Mouse (Mus musculus) kidney, postnatal 0 days (tissue): ENCODE results near the gene Paqr7. TPM values are rescaled to one million over a fixed set of nuclear protein-coding genes. Genes with fewer than 3 reads are reported as not detected.

Experiments
- ATAC-seq: fragments of 200-750 bp; cut with Nextera tagmentation; replicated peaks from 2 replicates; pipeline ENCODE4 v1.8.0; 2017; ENCODE audit warnings: low read depth, moderate number of reproducible peaks, moderate TSS enrichment, moderate library complexity; ENCODE audit not compliant: low FRiP score
- DNase-seq: peaks from one replicate; pipeline ENCODE4 v3.0.0-alpha.2; 2016; ENCODE audit warnings: low spot score
- H3K27ac ChIP-seq: fragments of 300-500 bp; sonication (generic); 2 replicates; pipeline ENCODE4 v1.5.1; 2014; ENCODE audit warnings: mild to moderate bottlenecking
- H3K27me3 ChIP-seq: fragments of 300-500 bp; sonication (generic); 2 replicates; pipeline ENCODE4 v1.6.1; 2014; ENCODE audit warnings: low read length, mixed read lengths; ENCODE audit not compliant: insufficient read depth
- H3K36me3 ChIP-seq: fragments of 300-500 bp; sonication (generic); 2 replicates; pipeline ENCODE4 v1.6.1; 2014; ENCODE audit warnings: low read length, mixed read lengths; ENCODE audit not compliant: insufficient read depth
- H3K4me1 ChIP-seq: fragments of 300-500 bp; sonication (generic); replicated peaks from 2 replicates; pipeline ENCODE4 v1.6.1; 2014; ENCODE audit warnings: antibody characterized with exemption, low read length, mixed read lengths; ENCODE audit not compliant: insufficient read depth
- H3K4me2 ChIP-seq: fragments of 300-500 bp; sonication (generic); 2 replicates; pipeline ENCODE4 v1.6.1; 2014; ENCODE audit warnings: mild to moderate bottlenecking, low read length, moderate library complexity, mixed read lengths
- H3K4me3 ChIP-seq: fragments of 300-500 bp; sonication (generic); replicated peaks from 2 replicates; pipeline ENCODE4 v1.5.1; 2014; ENCODE audit warnings: low read depth, low read length
- H3K9ac ChIP-seq: fragments of 300-500 bp; sonication (generic); 2 replicates; pipeline ENCODE4 v1.6.1; 2014; ENCODE audit warnings: low read depth, low read length
- H3K9me3 ChIP-seq: fragments of 300-500 bp; sonication (generic); replicated peaks from 2 replicates; pipeline ENCODE4 v1.6.1; 2016; ENCODE audit warnings: low read length, inconsistent platforms, mixed read lengths
- CTCF ChIP-seq: IDR thresholded peaks from 2 replicates; pipeline ENCODE4 v1.5.1; 2016; ENCODE audit warnings: antibody characterized with exemption, low read depth, mild to moderate bottlenecking, moderate library complexity
- WGBS: fragments of 180-500 bp; shearing (Covaris S2); extraction: QIAGEN DNeasy Blood & Tissue Kit; methylation state at CpG from one replicate; pipeline ENCODE4 v1.1.7; 2014; 5-methylcytosine and 5-hydroxymethylcytosine counted together
- polyA plus RNA-seq: library from polyadenylated mRNA; unstranded; fragments of >200 nt; fragmentation: Nextera tagmentation; extraction: Ambion mirVana; gene quantifications from 2 replicates; pipeline ENCODE4 v1.2.1, GENCODE M21; 2015

Paqr7 gene
- polyA plus RNA-seq, 1 experiment from 2014 or later, result 5.7 TPM

DNA sequence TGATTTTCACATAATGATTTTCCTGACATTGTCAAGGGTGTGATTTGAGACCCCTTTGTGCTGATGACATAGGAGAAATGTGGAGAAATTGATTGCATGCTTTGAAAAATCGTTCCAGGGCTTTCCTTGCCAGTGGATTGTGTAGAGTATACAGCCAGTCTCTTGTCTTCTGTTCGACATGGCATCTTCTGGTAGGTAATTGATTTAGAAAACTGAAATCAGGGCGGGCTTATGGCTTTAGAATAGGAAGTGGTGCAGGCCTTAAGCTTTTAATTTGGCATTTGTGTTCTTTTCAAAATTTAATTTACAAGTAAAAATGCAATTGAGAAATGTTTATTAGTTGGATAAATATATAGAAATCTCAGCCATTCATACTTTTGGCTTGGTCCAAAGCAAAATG, 26.5 kb upstream of the Paqr7 start:
- ATAC-seq (no peak), DNase-seq (no peak)
- Histone ChIP-seq H3K4me1 (peaks cover 9% of the 10 kb centered on the region; the same call in 1 of the 2 replicates), H3K36me3 (peaks cover 12% of the 10 kb centered on the region), H3K27me3 (no peaks in the 10 kb centered on the region), H3K9ac (no peak overlapping the region), H3K9me3 (no peaks in the 10 kb centered on the region), H3K4me3 (peak overlapping the region; percentile 76), H3K27ac (no peak overlapping the region), H3K4me2 (peak overlapping the region; percentile 98)
- TF ChIP-seq CTCF, result no peak
- 47% methylated on average over 3 of the region's 3 CpGs for WGBS

DNA sequence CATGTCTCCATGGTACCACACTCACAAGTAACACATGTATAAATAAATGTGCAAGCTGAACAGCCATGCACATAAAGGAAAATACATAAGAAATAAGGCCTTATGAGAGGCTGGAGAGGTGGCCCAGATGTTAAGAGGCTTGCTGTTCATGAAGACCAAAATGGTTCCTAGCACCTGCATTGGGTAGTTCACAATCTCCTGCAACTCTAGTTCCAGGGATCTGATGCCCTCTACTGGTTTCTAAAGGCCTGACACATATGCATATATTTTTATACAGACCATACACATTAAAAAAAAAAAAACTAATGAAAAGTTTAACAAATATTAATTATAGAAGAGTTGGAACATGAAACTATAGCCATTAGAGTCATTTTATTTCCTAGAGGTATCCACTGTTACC, 25.0 kb upstream of the Paqr7 start:
- no peaks in the 10 kb centered on the region for H3K9me3 ChIP-seq
- peak; percentile 31 for DNase-seq
- H3K4me1 ChIP-seq, result peaks cover 9% of the 10 kb centered on the region; the same call in 1 of the 2 replicates
- peak; percentile 56 for TF ChIP-seq CTCF
- H3K9ac ChIP-seq, result no peak overlapping the region
- no peak overlapping the region for H3K4me3 ChIP-seq
- H3K27me3 ChIP-seq, result no peaks in the 10 kb centered on the region
- H3K27ac ChIP-seq, result no peak overlapping the region
- peaks cover 12% of the 10 kb centered on the region for H3K36me3 ChIP-seq
- no peak for ATAC-seq
- H3K4me2 ChIP-seq, result no peak overlapping the region

DNA sequence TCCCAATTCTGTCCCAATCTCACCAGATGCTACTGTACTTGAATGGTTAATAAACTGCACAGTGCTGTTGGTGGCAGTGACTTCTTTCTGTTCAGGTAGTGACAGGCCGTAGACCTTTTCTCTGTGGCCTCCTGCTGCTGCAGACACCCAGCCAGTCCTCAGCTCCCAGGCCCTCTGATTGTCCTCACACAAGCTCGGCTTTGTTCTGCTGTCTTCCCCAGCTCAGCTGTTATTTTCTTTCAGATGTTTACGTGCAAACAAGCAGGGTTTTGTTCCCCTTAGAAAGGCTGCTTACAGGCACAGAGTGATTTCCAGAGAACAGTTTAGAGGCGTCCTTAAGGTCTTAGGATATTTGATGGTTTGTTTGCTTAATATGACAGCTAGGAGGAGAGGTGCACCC, 22.7 kb upstream of the Paqr7 start:
- H3K27me3 ChIP-seq, result no peaks in the 10 kb centered on the region
- ATAC-seq (no peak), DNase-seq (no peak)
- no peaks in the 10 kb centered on the region for H3K9me3 ChIP-seq
- no peak for TF ChIP-seq CTCF
- WGBS, result 83% methylated on average over 4 of the region's 4 CpGs
- no peak overlapping the region for H3K4me3 ChIP-seq
- H3K36me3 ChIP-seq, result peaks cover 12% of the 10 kb centered on the region
- no peak overlapping the region for H3K27ac ChIP-seq
- H3K4me2 ChIP-seq, result no peak overlapping the region
- 0 out of 2 replicates have a peak, but pooled peaks cover 4% of the 10 kb centered on the region for H3K4me1 ChIP-seq
- H3K9ac ChIP-seq, result no peak overlapping the region

DNA sequence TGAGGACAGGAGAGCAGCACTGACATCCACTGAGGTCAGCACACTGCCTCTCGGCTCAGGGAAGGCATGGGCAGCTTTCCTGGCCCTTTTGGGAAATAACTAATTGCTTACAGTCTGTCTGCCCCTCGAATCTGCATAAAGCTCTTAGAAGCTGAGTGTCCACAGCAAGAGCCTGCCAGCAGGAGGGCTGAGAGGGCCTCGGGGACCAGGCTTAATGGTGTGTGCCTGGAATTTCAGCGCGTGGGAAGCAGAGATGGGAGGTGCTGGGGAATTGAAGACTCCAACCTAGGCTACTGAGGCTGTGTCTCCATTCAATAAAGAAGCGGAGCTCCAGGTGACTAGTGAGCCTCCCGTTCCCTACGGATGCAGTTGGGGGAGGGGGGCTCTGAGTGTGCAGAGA, 22.3 kb upstream of the Paqr7 start:
- Histone ChIP-seq H3K4me3 (no peak overlapping the region), H3K36me3 (peaks cover 12% of the 10 kb centered on the region), H3K4me1 (0 out of 2 replicates have a peak, but pooled peaks cover 4% of the 10 kb centered on the region), H3K9me3 (no peaks in the 10 kb centered on the region), H3K27me3 (no peaks in the 10 kb centered on the region), H3K4me2 (no peak overlapping the region), H3K27ac (no peak overlapping the region), H3K9ac (no peak overlapping the region)
- ATAC-seq (no peak), DNase-seq (peak; percentile 17)
- TF ChIP-seq CTCF, result no peak
- WGBS, result 57% methylated on average over 8 of the region's 8 CpGs

DNA sequence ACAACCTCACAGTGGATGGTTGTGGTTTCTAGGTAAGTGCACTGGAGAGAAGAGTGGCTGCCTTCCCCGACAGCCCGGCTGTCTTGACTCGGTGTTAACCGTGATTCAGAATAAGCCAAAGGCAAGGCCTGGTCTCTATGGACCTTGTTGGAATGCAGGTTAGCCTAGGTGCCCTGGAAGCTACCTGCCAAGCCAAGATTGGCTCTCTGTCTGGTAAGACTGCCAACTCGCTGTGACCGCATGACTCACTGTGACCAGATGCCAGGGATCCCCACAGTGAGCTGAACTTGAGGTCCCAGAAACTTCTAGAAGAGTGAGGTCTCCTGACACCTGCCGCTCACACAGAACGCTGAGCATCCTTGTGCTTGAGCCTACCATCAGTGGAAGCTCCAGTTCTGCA, 19.6 kb upstream of the Paqr7 start:
- no peak overlapping the region for H3K9ac ChIP-seq
- peaks cover 11% of the 10 kb centered on the region for H3K36me3 ChIP-seq
- H3K4me1 ChIP-seq, result no peaks in the 10 kb centered on the region
- WGBS, result 90% methylated on average over 8 of the region's 8 CpGs
- no peak overlapping the region for H3K27ac ChIP-seq
- no peak for TF ChIP-seq CTCF
- H3K9me3 ChIP-seq, result no peaks in the 10 kb centered on the region
- no peak overlapping the region for H3K4me3 ChIP-seq
- no peaks in the 10 kb centered on the region for H3K27me3 ChIP-seq
- no peak for DNase-seq
- no peak for ATAC-seq
- no peak overlapping the region for H3K4me2 ChIP-seq

DNA sequence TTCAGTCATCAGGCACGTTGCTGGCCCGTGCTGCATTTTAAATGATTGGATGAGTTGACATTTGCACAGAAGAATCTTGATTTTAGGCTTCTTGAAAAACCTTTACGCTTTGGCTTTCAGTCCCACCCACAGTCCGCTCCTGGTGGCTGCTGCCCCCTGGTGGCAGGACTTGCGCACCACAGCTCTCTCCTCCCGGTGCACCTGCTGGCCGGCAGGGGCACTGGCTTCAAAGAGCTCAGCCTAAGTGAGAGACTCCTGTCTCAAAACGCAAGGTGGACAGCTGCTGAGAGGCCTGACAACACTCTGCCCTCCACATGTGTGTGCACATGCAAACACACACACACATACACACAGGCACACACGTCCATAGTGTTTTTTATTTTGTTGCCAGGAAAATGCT, 18.5 kb upstream of the Paqr7 start:
- DNase-seq (peak; percentile 87), ATAC-seq (peak; percentile 67)
- H3K9me3 ChIP-seq, result no peaks in the 10 kb centered on the region
- no peak overlapping the region for H3K9ac ChIP-seq
- TF ChIP-seq CTCF, result peak; percentile 100
- no peaks in the 10 kb centered on the region for H3K27me3 ChIP-seq
- no peak overlapping the region for H3K27ac ChIP-seq
- no peak overlapping the region for H3K4me2 ChIP-seq
- 3% methylated on average over 9 of the region's 9 CpGs for WGBS
- H3K4me1 ChIP-seq, result no peaks in the 10 kb centered on the region
- no peak overlapping the region for H3K4me3 ChIP-seq
- H3K36me3 ChIP-seq, result peaks cover 5% of the 10 kb centered on the region

DNA sequence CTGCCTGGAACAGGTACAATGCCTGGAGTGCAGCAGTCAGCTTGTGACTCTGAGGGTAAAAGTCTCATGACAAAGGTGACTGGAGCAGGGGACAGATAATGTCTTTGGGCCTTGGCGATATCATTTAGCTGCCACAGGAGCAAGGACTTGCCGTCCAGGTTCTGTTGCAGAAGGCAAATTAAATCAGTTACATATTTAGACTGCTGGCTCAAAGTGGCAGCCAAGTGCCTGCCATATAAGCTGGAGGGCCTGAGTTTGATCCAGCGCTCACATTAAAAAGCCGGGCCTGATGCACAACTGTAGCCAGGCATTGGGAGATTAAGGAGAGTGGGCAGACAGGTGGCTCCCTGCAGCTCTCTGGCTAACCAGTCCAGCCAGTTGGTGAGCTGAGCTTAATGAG, 16.7 kb upstream of the Paqr7 start:
- Histone ChIP-seq H3K4me1 (no peaks in the 10 kb centered on the region), H3K4me3 (no peak overlapping the region), H3K9me3 (no peaks in the 10 kb centered on the region), H3K36me3 (no peaks in the 10 kb centered on the region; the same call in 1 of the 2 replicates), H3K9ac (no peak overlapping the region), H3K27ac (no peak overlapping the region), H3K4me2 (no peak overlapping the region), H3K27me3 (no peaks in the 10 kb centered on the region)
- DNase-seq (no peak), ATAC-seq (no peak)
- WGBS, result 86% methylated on average over 4 of the region's 4 CpGs
- TF ChIP-seq CTCF, result no peak
